Mouse (Mus musculus): Measurements from ENCODE around the gene Mrpl46. TPM values are rescaled to one million over a fixed set of nuclear protein-coding genes. Genes with fewer than 3 reads are reported as not detected.

The Mrpl46 gene
- polyA plus RNA-seq (2016; fragmentation: Nextera tagmentation; extraction: Ambion mirVana): 85.9 and 86.2 TPM in 2 replicates

DNA sequence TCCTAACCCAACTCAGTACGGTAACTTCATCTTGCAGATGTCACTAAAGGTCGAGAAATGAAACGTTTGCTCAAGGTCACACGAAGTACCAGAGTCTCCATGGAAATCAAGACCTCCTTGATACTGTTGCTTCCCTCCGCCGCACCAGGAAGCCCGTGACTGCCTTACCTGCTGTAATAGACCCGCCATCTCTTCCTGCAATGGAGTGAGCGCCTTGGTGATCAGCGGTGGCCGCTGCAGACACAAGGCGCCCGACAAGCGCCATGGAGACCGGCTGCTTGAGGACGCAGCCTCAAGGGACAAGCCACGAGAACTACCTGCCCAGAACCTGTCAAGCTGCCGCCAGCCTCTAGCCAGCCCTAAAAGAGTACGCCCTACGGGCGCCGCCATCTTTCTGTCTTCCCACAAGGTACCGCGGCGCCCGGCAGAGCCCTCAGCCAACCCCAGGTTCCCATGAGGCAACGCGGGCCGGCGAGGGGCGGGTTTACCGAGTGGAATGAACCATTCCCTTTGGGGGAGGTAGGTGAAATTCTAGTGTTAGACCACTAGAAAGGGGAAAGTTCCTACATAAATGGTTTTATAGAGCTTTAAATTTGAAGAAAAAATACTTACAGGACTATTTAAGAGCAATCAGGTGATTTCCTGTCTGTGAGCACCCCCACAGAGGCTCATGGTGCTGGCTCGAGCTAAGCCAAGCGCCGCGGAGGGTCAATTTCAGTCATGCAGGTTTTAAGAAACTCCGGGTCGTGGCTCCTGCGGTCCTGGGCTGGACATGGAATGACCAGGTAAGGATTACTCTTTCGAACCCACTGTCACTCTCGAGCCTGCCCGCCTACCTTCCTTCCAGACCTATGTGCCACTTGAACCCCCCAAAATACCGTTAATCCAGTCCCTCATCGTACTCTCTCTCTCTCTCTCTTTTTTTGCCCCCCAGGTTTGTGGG lies at the start of gene Mrpl46, which contains the start of gene Mrps11:
Mrpl46 (minus strand) TSS at position 893 of the 943 bp plus-strand sequence.
Mrps11 (plus strand) TSS at position 481 of the 943 bp plus-strand sequence.
- peak; percentile 83 for DNase-seq (ENCODE audit: extremely low spot score, low spot score)
- Histone ChIP-seq H3K9me3 (no peaks in the 10 kb centered on the region), H3K36me3 (replicated peaks) (peaks cover 46% of the 10 kb centered on the region), H3K27me3 (ENCODE audit: poor library complexity, severe bottlenecking) (no peaks in the 10 kb centered on the region), H3K4me1 (peaks cover 24% of the 10 kb centered on the region), H3K4me3 (peak within 1 kb of the TSS; percentile 91), H3K27ac (peak within 1 kb of the TSS; percentile 97)
- under 1% methylated on average over 44 of the region's 44 CpGs for WGBS

DNA sequence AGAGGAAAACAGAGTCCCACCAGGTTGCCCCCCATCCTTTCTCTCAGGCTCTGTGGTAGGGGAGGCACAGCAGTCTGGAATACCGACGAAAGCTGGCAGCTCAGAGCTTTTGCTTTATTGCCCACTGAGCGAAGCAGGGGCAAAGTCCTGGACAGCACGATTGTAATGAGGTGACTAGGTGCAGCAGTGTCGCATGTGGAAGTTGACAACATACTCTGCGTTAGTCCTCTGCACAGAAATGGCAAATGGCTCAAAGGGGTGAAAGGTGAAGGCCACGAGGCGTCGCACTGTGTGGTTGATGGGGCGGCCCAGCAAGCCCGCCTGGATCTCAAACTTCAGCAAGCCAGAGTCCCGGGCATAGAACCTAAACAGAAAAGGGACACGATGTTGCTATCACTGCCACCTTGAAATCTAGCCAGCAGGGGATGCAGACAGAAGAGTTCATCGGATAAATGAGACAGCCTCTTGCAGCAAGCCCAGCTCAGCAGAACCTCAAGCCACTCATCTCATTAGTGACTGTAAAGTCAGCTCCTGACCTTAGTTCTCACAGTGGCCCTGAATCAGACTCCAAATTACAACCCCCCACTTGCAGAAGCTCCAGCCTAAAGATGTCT lies 44.5 kb upstream of the Mrpl46 start:
- Histone ChIP-seq H3K9me3 (no peaks in the 10 kb centered on the region), H3K36me3 (replicated peaks) (peaks cover 75% of the 10 kb centered on the region), H3K4me3 (no peak overlapping the region), H3K4me1 (no peaks in the 10 kb centered on the region), H3K27ac (no peak overlapping the region), H3K27me3 (ENCODE audit: poor library complexity, severe bottlenecking) (no peaks in the 10 kb centered on the region)
- DNase-seq (ENCODE audit: extremely low spot score, low spot score): no peak
- 92% methylated on average over 14 of the region's 14 CpGs for WGBS

DNA sequence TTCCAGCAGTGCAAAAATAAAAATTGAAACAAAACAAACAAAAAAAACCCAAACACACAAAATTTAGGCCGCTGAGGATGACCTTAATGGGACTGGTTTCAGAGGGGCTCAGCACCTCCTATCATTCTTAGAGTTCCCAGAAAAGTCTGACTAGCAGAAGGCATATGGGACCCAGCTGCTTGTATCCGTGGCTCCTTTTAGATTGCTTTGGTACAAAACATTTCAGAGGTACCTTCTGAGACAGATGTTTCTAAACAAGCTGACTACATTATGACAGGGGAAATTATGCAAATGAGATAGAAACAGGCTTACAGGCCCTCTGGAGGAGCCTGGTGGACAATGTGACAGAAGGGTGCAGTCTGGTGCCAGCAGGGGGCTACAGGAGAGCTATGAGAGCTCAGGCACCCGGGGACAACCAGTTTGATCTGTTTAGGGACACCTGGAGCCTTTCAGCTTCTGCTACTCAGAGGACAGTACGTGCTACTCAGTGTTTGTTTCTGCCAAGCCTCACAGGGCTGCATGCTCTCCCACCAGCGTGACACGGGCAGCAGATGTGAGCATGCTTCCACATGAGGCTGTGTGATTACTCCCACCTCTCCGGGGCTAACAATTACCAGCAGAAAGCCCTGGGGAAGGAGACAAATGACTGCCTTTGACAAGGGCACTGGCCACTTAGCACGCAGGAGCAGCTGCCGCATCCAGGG lies 43.5 kb upstream of the Mrpl46 start:
- 73% methylated on average over 9 of the region's 9 CpGs for WGBS
- H3K4me3 ChIP-seq: no peak overlapping the region
- peaks cover 75% of the 10 kb centered on the region for H3K36me3 ChIP-seq (replicated peaks)
- H3K9me3 ChIP-seq: no peaks in the 10 kb centered on the region
- H3K27me3 ChIP-seq (ENCODE audit: poor library complexity, severe bottlenecking): no peaks in the 10 kb centered on the region
- no peak overlapping the region for H3K27ac ChIP-seq
- no peaks in the 10 kb centered on the region for H3K4me1 ChIP-seq
- no peak for DNase-seq (ENCODE audit: extremely low spot score, low spot score)

DNA sequence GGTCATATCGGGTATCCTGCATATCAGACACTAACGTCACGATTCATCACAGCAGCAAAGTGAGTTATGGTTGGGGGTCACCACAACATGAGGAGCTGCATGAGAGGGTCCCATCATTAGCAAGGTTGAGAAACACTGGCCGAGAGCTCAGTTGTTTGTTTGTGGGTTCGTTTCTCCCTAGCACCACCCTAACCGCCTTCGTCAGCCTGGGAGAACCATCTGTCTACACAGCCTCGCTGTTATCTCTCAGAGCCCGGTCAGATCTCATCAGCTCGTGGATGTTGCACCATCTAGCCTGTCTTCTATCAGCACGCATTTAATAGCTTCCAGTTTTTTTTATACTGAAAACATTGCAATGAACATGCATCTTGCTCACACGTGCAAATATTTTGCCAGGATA lies 35.0 kb upstream of the Mrpl46 start:
- no peak for DNase-seq (ENCODE audit: extremely low spot score, low spot score)
- no peak overlapping the region for H3K27ac ChIP-seq
- 91% methylated on average over 12 of the region's 12 CpGs for WGBS

DNA sequence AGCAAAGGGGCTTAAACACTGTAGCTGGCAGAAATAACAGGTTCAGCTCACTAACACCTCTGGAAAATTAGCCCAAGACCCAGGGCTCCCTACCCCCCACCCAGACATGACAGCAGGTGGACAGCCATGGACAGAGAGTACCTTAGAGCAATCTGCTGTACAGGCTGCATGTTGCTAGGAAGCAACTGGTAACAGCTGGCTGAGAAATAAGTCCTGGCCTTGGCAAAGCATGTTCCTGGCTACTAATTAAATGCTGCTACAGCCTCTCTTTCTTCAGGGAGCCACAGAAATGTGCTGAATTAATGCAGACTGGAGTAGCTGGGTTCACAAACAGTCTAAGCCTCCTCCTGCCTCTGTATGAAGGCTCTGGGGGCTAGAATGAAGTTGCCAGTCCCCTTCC lies 31.4 kb upstream of the Mrpl46 start:
- H3K36me3 ChIP-seq (replicated peaks): no peaks in the 10 kb centered on the region
- no peak for DNase-seq (ENCODE audit: extremely low spot score, low spot score)
- H3K27ac ChIP-seq: no peak overlapping the region
- H3K4me1 ChIP-seq: no peaks in the 10 kb centered on the region
- H3K9me3 ChIP-seq: no peaks in the 10 kb centered on the region
- H3K27me3 ChIP-seq (ENCODE audit: poor library complexity, severe bottlenecking): no peaks in the 10 kb centered on the region
- no peak overlapping the region for H3K4me3 ChIP-seq

More for the DNA sequence above, 35.0 kb upstream of the Mrpl46 start:
- Histone ChIP-seq H3K4me3 (no peak overlapping the region), H3K9me3 (no peaks in the 10 kb centered on the region), H3K36me3 (replicated peaks) (peaks cover 8% of the 10 kb centered on the region), H3K4me1 (no peaks in the 10 kb centered on the region), H3K27me3 (ENCODE audit: poor library complexity, severe bottlenecking) (no peaks in the 10 kb centered on the region)

DNA sequence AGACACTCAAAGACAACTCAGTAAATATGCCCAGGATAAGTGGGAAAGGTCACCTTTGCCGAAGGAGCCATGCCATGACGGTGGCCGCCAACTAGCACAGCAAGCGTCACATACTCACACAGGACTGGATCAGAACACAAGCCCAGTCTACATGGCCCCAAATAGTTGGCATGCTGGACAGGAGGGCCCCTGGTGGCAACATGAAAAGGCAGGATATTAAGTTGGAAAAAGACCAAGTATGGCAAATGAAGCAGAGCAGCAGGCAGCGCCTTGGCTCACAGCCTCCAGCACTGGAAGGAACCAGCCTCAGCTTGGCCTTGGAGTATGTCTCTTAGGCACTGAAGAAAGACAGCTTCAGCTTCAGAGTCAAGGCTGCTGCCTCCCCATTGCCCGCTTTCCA lies 30.5 kb upstream of the Mrpl46 start:
- no peaks in the 10 kb centered on the region for H3K9me3 ChIP-seq
- no peak for DNase-seq (ENCODE audit: extremely low spot score, low spot score)
- H3K4me1 ChIP-seq: no peaks in the 10 kb centered on the region
- H3K36me3 ChIP-seq (replicated peaks): no peaks in the 10 kb centered on the region
- WGBS: 91% methylated on average over 6 of the region's 6 CpGs
- H3K4me3 ChIP-seq: no peak overlapping the region
- H3K27me3 ChIP-seq (ENCODE audit: poor library complexity, severe bottlenecking): no peaks in the 10 kb centered on the region
- no peak overlapping the region for H3K27ac ChIP-seq

DNA sequence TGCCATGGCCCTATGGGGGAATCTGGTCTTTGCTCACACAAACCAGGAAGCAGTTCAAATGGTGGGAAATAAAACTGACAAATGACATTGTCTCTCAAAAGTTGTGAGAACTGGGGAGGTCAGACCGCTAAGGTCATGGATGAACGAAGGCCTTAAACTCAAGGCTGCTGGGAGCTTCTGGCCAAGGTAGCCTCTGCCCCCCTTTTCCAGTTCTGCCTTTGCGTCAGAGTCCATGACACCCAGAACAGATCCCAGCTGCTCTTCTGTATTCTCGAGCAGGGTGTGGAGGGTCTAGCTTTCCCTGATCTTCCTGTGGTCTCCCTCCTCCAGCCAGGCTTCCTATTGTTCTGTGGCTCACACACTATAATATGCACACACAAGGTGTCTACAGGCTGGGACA lies 23.9 kb upstream of the Mrpl46 start:
- DNase-seq (ENCODE audit: extremely low spot score, low spot score): no peak
- WGBS: 84% methylated on average over 4 of the region's 4 CpGs

DNA sequence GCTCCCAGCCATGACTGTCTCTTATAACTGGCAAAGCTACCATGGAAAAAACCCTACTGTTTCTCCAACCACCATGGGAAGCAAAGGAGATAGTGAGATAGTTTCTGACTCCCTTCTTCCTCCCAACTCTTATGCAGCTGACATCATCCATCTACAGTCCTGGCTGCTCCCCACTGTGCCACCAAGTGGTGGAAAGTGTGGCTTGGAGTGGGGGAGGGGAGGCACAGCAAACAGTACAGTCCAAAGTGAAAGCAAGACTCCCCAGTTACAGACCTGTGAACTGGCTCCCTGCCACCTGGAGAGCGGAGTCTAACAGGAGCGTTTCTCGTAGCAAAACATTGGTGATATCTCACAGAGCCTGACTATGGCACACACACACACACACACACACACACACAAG lies 20.5 kb upstream of the Mrpl46 start:
- H3K27ac ChIP-seq: no peak overlapping the region
- no peaks in the 10 kb centered on the region for H3K36me3 ChIP-seq (replicated peaks)
- 92% methylated on average over 3 of the region's 3 CpGs for WGBS
- no peaks in the 10 kb centered on the region for H3K9me3 ChIP-seq
- peaks cover 17% of the 10 kb centered on the region for H3K27me3 ChIP-seq (ENCODE audit: poor library complexity, severe bottlenecking)
- H3K4me3 ChIP-seq: no peak overlapping the region
- no peak for DNase-seq (ENCODE audit: extremely low spot score, low spot score)
- peaks cover 3% of the 10 kb centered on the region for H3K4me1 ChIP-seq

More for the DNA sequence above, 23.9 kb upstream of the Mrpl46 start:
- Histone ChIP-seq H3K4me3 (no peak overlapping the region), H3K27ac (no peak overlapping the region), H3K36me3 (replicated peaks) (no peaks in the 10 kb centered on the region), H3K4me1 (no peaks in the 10 kb centered on the region), H3K27me3 (ENCODE audit: poor library complexity, severe bottlenecking) (no peaks in the 10 kb centered on the region), H3K9me3 (no peaks in the 10 kb centered on the region)

DNA sequence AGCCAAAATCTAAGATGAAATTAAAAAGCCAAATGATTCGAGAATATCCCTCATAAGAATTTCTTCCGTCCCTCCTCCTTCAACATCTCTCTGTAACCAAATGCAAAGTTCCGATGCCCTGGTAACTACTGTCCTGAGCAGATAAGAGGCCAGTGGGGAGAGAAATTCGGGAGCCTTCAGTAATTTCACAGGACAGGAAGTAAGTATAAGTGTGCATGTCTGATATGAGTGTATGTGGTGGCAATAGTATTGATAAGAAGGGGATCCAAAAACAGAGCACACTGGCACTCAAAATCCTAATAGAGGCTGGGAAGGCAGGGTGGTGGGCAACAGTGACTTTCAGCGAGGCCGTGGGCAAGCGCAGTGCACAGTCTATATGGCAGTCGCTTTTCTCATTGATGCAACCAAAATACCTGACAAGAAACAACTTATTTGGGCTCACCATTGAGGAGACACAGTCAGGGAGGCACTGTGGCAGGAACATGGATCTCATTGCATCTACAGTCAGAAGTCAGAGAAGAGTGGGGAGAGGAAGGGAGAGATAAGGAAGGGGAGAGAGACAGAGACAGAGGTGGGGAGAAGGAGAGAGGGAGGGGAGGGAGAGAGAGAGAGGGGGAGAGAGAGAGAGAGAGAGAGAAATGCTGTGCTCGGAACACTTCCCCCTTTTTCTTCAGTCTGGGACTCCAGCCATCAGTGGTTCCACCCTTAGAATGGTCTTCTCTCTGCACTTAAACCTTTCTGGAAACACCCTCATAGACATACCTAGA lies 16.6 kb upstream of the Mrpl46 start:
- H3K4me3 ChIP-seq: no peak overlapping the region
- no peaks in the 10 kb centered on the region for H3K9me3 ChIP-seq
- 85% methylated on average over 9 of the region's 9 CpGs for WGBS
- DNase-seq (ENCODE audit: extremely low spot score, low spot score): no peak
- no peak overlapping the region for H3K27ac ChIP-seq
- peaks cover 22% of the 10 kb centered on the region for H3K27me3 ChIP-seq (ENCODE audit: poor library complexity, severe bottlenecking)
- H3K36me3 ChIP-seq (replicated peaks): no peaks in the 10 kb centered on the region
- H3K4me1 ChIP-seq: peaks cover 18% of the 10 kb centered on the region

DNA sequence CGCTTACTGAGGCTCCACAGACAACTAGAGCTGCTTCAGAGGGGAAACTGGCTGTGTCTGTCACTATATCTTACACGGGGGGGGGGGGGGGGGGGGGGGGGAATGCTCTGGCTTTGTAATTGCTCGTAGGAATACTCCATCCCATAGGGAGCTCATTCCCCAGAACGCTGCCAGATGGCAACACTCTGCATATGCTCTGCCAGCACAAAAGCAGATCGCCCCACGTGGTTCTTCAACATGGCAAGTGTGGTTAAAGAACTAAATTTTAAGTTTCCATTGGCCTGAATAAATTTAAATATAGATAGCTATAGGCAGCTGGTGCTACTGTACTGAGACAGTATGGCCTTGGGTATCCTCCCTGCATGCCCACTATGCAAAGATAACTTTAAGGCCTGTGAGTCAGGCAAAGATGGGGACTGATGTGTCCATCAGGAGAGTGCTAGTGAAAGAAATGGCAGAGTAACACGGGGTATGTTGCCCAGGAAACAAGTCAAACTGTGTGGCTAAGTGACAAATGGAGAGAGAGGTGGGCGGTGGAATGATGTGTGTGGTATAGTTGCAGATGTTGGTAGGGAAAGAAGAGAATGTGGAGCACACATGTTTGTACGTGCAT lies 14.6 kb upstream of the Mrpl46 start:
- no peak for DNase-seq (ENCODE audit: extremely low spot score, low spot score)
- Histone ChIP-seq H3K27ac (0 out of 2 replicates have a peak overlapping the region, but pooled peaks have one; percentile 15), H3K4me3 (no peak overlapping the region), H3K4me1 (peaks cover 18% of the 10 kb centered on the region), H3K27me3 (ENCODE audit: poor library complexity, severe bottlenecking) (peaks cover 22% of the 10 kb centered on the region), H3K36me3 (replicated peaks) (peaks cover 14% of the 10 kb centered on the region), H3K9me3 (no peaks in the 10 kb centered on the region)
- WGBS: 58% methylated on average over 8 of the region's 9 CpGs

DNA sequence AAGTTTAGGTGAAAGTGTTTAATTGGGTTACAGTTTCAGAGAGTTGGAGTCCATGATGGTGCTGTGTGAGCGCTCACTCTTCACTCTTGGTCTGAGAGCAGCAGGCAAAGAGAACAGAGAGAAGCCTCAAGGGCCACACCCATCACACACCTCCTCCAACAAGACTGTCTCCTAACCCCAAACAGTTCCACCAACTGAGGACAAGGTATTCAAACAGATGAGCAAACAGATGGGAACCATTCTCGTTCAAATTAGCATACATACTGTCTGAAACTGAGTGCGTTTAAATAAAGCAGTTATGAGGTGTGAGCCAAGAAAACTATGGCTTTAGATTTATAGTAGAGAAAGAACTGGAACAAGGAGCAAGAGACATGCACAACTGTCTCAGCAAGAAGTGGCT lies 13.3 kb upstream of the Mrpl46 start:
- Histone ChIP-seq H3K4me3 (no peak overlapping the region), H3K36me3 (replicated peaks) (peaks cover 27% of the 10 kb centered on the region), H3K27ac (no peak overlapping the region), H3K9me3 (no peaks in the 10 kb centered on the region), H3K4me1 (peaks cover 18% of the 10 kb centered on the region), H3K27me3 (ENCODE audit: poor library complexity, severe bottlenecking) (peaks cover 22% of the 10 kb centered on the region)
- DNase-seq (ENCODE audit: extremely low spot score, low spot score): no peak
- WGBS: 93% methylated on average over 3 of the region's 3 CpGs
